Mouse (Mus musculus) spleen, embryonic (tissue): Measurements from ENCODE around the gene Olfr1375.
"Not testable (repeated sequence)": the region's sequence is repeated elsewhere in the genome, so short reads cannot be mapped to it uniquely, and the experiment has no call there.

ENCODE experiments used
- CTCF ChIA-PET: fragments of 350-600 bp; sonication (Branson Sonifier 250); formaldehyde crosslinking; loops from one replicate; lab custom pipeline; 2022; lab: Charles Lee

Gene Olfr1375

GRCm38 (mm10) chr11:51047809-51048208 lies at the start of gene Olfr1375:
TSS of gene Olfr1375 (plus strand) at chr11:51048109.
- CTCF ChIA-PET, result not testable (repeated sequence)

- CTCF ChIA-PET, result no interaction called here
Observed at GRCm38 (mm10) chr11:51003296-51003695, 44.6 kb upstream of the Olfr1375 start, which contains the start of gene Olfr51. TSS of gene Olfr51 (plus strand) at chr11:51003596.

GRCm38 (mm10) chr11:51011821-51012220 lies 36.1 kb upstream of the Olfr1375 start:
- CTCF ChIA-PET, result no interaction called here

- CTCF ChIA-PET, result no interaction called here
Observed at GRCm38 (mm10) chr11:51013936-51014335, 34.0 kb upstream of the Olfr1375 start, which contains the start of gene Olfr54. TSS of gene Olfr54 (plus strand) at chr11:51014236.

- CTCF ChIA-PET, result no interaction called here
Observed at GRCm38 (mm10) chr11:51016341-51016740, 31.6 kb upstream of the Olfr1375 start.

GRCm38 (mm10) chr11:51026811-51027210 lies 21.1 kb upstream of the Olfr1375 start:
- CTCF ChIA-PET, result not testable (repeated sequence)

GRCm38 (mm10) chr11:51029381-51029780 lies 18.5 kb upstream of the Olfr1375 start:
- CTCF ChIA-PET, result not testable (repeated sequence)

- CTCF ChIA-PET, result no interaction called here
Observed at GRCm38 (mm10) chr11:51030225-51030624, 17.7 kb upstream of the Olfr1375 start.

- CTCF ChIA-PET, result no interaction called here
Observed at GRCm38 (mm10) chr11:51032851-51033250, 15.1 kb upstream of the Olfr1375 start.

GRCm38 (mm10) chr11:51034141-51034540 lies 13.8 kb upstream of the Olfr1375 start:
- CTCF ChIA-PET, result not testable (repeated sequence)

GRCm38 (mm10) chr11:51035951-51036350 lies 12.0 kb upstream of the Olfr1375 start:
- CTCF ChIA-PET, result no interaction called here

- CTCF ChIA-PET, result not testable (repeated sequence)
Observed at GRCm38 (mm10) chr11:51044776-51045175, 3.1 kb upstream of the Olfr1375 start.

GRCm38 (mm10) chr11:51051678-51052077 lies 3.8 kb downstream of the Olfr1375 start:
- CTCF ChIA-PET, result no interaction called here

GRCm38 (mm10) chr11:51053230-51053629 lies 5.3 kb downstream of the Olfr1375 start:
- CTCF ChIA-PET, result no interaction called here

GRCm38 (mm10) chr11:51059151-51059571 lies 11.3 kb downstream of the Olfr1375 start, which contains the start of gene Zfp354a:
TSS of gene Zfp354a (plus strand) at chr11:51059257.
- CTCF ChIA-PET, result no interaction called here

- CTCF ChIA-PET, result no interaction called here
Observed at GRCm38 (mm10) chr11:51059640-51060039, 11.7 kb downstream of the Olfr1375 start.

- CTCF ChIA-PET, result no interaction called here
Observed at GRCm38 (mm10) chr11:51060981-51061380, 13.1 kb downstream of the Olfr1375 start.

GRCm38 (mm10) chr11:51063276-51063675 lies 15.4 kb downstream of the Olfr1375 start:
- CTCF ChIA-PET, result no interaction called here

GRCm38 (mm10) chr11:51063841-51064240 lies 15.9 kb downstream of the Olfr1375 start:
- CTCF ChIA-PET, result no interaction called here

- CTCF ChIA-PET, result no interaction called here
Observed at GRCm38 (mm10) chr11:51084527-51084926, 36.6 kb downstream of the Olfr1375 start.

- CTCF ChIA-PET, result no interaction called here
Observed at GRCm38 (mm10) chr11:51085269-51085668, 37.4 kb downstream of the Olfr1375 start.
